Mouse (Mus musculus) lung, postnatal 14 days (tissue): ENCODE measurements around the gene Egr2.

Experiments used
- DNase-seq: peaks from one replicate; pipeline ENCODE4 v3.0.0; 2021

Egr2 gene

GRCm38 (mm10) chr10:67535256-67535655, at the start of gene Egr2:
Egr2 (plus strand) TSS chr10:67535475.
- peak; percentile 6 for DNase-seq

- DNase-seq, result no peak
These were observed 47.8 kb upstream of the Egr2 start for GRCm38 (mm10) chr10:67487496-67487895.

DNA sequence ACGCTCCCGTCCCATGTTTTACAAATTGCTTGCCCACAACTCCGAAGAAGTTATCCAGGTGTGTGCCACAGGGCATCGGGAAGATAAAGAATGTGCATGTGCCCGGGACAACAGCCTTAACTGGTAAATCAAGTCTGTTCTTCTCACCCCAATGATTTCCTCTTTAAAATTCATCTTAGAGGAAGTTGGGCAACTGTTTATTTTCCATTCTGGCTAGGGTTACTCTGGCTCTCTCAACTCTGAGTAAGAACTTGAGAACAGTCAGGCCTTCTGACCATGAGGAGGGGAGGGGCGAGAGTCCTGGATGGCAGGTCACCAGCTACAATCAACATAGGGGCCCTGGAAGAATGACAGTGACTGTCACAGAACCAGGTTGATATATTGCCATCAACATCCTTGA, 45.4 kb upstream of the Egr2 start:
- DNase-seq, result no peak

DNA sequence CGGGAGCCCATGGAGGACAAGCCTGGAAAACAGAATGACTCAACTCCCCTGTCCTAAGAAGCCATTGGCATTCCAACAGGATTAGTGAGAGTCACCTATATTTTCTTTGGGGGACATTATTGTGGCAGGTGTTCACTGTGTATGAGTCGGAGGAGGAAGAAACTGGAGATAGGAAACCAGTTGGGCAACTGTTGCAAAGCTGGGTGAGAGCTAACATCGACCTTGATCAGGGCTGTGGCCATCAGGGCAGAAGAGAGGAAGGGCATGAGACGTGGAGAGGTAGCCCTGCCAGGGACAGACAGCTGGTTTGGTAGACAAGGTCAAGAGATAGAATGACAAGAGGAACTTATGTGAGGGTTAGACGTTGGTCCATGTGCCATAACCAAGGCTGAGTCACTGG, 44.6 kb upstream of the Egr2 start:
- no peak for DNase-seq

DNA sequence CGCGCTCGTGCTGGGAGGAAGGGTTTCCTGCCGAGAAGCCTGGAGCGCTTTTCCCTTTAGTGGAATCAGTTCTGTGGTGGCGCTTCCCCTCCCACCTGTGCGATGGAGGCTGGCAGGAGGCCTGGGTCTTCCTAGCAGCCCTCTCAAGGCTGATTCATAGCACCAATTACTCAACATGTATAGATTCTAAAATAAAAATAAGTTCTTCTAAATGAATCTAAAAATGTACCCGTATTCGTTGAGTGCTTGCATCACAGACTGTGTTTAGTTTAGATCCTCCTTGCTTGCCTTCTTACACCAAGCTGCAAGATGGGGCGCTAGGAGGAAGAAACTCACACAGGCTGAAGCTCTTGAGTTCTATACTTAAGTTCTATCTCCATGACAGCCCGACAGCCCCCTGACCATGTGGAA, 43.1 kb upstream of the Egr2 start:
- no peak for DNase-seq

DNA sequence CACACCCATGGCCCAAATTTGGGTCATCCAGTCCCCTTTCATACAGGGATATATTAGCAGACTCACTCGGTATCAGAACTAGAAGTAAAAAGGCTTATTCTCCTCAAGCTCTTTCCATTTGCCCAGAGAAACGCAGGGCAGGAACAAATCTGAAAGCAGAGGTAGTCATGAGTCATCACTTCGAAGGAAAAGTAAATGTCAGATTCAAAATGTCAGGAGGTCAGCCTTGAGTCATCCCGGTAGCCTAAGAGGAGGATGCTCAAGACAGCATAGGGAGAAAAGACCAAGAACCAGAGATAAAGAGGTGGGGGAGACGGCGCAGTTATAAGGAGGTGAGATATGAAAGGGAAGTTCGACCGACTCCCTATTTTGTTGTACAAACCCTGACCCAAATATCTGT, 41.7 kb upstream of the Egr2 start:
- DNase-seq, result no peak

- no peak for DNase-seq
These were observed 38.0 kb upstream of the Egr2 start for GRCm38 (mm10) chr10:67497144-67497892.

GRCm38 (mm10) chr10:67497951-67498350, 37.3 kb upstream of the Egr2 start:
- DNase-seq, result no peak

GRCm38 (mm10) chr10:67503320-67503995, 31.8 kb upstream of the Egr2 start:
- no peak for DNase-seq

DNA sequence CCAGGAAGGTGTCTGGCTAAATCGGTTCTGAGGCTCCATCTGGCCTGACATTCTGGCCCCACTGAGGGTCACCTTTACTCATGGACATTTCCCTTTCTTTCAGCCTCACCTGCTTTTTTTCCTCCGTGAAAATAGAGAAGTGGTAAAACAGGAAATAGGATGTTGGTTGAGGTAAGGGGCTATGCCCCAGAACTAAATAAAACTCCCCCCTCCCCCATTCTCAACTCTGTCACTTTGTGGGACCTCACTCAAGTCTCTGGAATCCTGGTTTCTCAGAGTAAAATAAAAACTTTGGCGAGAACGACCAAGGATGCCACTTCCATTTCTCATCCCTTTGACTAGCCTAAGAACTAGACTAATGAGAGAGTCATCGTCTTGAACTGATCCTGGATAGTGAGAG, 31.2 kb upstream of the Egr2 start:
- no peak for DNase-seq

DNA sequence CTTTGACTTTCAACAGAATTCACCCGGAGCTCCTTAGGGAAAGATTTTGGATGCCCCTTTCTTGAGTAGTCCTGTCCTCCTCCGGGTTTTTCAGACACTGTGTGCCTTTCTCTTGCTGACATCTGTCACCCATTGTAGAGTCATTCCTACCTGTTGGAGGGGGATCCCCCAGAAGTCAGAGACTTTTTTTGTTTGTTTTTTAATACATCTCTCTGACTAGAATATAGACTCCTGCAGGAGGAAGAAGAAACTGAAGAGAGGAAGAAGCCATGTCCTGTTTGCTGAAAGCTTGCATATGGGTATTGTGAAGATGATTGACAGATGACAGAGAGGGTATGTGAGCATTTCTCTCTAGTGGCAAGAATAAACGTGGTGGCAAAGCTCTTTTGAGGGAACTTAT, 30.0 kb upstream of the Egr2 start:
- DNase-seq, result no peak

DNA sequence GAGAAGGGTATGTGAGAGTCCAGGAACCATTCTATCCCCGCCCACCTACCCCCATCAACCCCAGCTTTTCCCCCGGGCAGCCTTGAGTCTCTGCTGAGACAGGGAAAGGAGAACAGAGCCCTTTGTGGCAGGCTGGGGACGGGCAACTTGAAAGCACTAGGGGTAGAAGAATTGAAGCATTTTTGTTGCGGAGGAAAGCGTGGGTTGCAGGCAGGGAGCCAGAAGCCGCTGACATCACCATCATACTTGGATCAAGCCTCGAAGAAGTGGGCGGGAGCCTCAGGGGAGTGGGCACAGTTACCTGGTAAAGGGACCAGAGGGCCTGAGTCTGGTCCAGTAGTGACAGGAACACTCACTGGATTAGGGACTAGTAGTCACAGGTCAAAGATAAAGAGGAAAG, 23.1 kb upstream of the Egr2 start:
- DNase-seq, result no peak

- DNase-seq, result no peak
These were observed 22.4 kb upstream of the Egr2 start for GRCm38 (mm10) chr10:67512871-67513270.

- no peak for DNase-seq
These were observed 16.5 kb upstream of the Egr2 start for GRCm38 (mm10) chr10:67518733-67519132.

DNA sequence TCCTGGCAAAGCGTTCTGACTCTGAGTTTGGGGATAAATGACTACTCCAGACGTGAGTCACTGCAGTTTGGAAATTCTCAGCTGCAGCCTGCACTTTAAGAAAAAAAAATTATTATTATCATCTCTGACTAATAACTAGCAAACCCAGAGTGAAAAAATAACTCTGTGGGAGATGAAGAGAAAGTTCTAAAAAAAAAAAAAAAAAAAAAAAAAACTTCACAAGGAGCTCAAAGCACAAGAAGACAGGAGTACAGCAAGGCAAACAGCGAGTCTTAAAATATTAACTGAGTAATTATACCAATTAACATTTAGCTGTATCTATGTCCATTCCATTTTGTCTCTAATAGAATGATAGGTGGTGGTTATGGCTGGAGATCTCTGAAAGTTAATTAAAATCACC, 11.1 kb upstream of the Egr2 start:
- no peak for DNase-seq

- DNase-seq, result no peak
These were observed 10.6 kb upstream of the Egr2 start for GRCm38 (mm10) chr10:67524694-67525093.

- no peak for DNase-seq
These were observed 8.8 kb upstream of the Egr2 start for GRCm38 (mm10) chr10:67526435-67526834.

DNA sequence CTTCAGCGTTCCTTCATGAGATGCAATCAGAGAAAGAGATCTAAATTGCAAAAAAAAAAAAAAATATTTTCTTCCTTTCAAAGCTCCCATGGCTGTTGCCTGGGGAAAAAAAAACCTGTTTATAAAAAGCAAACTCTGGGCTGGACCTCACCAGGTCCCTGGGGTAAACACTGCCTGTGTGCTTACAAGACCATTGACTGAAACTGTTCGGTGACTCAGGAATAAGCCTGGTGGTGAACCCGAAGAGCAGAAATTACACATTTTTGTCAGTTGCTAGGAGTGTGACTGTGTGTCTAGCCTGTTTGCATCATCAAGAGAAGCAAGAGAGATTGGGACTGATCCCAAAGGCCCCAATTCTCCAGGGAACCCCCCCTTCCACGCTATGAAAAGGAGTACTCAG, 5.5 kb upstream of the Egr2 start:
- DNase-seq, result no peak

GRCm38 (mm10) chr10:67535972-67536371, 697 bp downstream of the Egr2 start:
- DNase-seq, result peak; percentile 79

GRCm38 (mm10) chr10:67536621-67537141, 1.4 kb downstream of the Egr2 start:
- peak; percentile 36 for DNase-seq

- DNase-seq, result peak; percentile 90
These were observed 2.1 kb downstream of the Egr2 start for GRCm38 (mm10) chr10:67537151-67537994.

- DNase-seq, result no peak
These were observed 2.8 kb downstream of the Egr2 start for GRCm38 (mm10) chr10:67538106-67538505.
